Mouse (Mus musculus) kidney, postnatal 4 days (tissue): Measurements from ENCODE around the gene Gpr176.
"Not testable (repeated sequence)": the region's sequence is repeated elsewhere in the genome, so short reads cannot be mapped to it uniquely, and the experiment has no call there.

Source experiments
- DNase-seq, 2 experiments: peaks; one replicate each; pipeline ENCODE4 v3.0.0; 2021; ENCODE audit warnings: mixed read lengths in 2 of 2

Gene Gpr176

GRCm38 (mm10) chr2:118298601-118299000, 74.6 kb downstream of the Gpr176 start:
- no peak for DNase-seq

DNA sequence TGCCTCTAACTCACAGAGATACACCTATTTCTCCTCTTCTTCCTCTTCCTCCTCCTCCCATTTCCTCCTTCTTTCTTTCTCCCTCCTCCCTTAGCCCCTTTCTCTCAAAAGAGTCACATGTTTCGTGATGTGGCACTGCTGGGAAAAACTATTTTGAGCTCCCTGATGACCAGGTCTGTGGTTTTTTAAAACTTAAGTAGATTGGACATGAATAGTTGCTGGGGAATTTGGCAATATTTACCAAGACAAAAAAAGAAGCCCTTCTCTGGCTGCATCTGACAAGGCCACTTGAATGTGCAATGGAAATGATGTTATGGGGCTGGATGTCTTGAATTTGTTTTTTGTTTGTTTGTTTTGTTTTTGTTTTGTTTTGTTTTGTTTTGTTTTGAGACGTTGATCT, 75.3 kb downstream of the Gpr176 start:
- DNase-seq = no peak

DNA sequence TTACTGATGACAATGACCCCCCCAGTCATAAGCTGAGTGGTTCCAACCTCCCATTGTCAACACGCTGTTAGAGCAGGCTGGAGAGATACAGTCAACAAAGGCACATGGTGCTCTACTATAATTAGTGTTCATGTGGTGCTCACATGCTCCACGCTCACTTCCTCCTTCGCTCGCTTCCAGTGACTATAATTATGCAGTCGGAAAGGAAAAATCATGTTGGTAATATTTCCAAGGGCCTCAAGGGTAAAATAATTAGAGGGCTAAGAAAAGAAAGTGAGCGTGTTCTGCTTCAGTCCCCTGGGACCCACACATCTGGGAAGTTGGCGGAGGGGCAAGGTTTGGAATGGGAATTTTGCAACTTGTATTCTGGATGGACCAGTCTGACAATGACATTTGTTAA, 77.7 kb downstream of the Gpr176 start:
- DNase-seq = peak in 1 of 2 experiments; percentile 6

DNA sequence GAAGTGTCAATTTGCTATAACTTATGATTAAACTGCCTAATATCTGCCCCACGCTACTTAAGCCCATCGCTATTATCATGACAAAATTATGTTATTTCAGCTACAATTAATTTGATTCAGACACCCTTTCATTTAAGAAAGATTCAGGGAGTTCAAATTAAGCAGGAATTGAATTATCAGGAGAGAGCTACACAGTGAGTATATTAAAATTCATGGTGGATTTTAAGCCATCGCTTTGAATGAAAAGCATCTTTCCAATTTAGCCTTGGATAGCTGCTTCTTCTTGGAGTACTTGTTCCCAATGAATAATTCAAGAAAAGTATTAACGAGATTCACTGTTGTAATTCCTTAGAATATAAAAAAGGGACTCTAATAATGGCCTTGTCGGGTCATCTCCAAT, 79.6 kb downstream of the Gpr176 start:
- DNase-seq = no peak

DNA sequence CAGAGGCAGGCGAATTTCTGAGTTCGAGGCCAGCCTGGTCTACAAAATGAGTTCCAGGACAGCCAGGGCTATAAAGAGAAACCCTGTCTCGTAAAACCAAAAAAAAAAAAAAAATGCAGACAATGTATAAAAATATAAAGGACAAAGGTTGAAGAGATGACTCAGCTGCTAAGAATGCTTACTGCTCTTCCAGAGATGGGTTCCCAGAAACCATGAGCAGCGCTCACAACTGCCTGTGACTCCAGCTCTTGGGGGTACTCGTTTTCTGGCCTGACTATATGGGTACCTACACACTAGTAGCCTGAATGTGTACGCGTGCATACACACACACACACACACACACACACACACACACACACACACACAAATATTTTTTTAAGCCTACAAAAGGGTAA, 84.2 kb downstream of the Gpr176 start:
- DNase-seq = not testable (repeated sequence)

DNA sequence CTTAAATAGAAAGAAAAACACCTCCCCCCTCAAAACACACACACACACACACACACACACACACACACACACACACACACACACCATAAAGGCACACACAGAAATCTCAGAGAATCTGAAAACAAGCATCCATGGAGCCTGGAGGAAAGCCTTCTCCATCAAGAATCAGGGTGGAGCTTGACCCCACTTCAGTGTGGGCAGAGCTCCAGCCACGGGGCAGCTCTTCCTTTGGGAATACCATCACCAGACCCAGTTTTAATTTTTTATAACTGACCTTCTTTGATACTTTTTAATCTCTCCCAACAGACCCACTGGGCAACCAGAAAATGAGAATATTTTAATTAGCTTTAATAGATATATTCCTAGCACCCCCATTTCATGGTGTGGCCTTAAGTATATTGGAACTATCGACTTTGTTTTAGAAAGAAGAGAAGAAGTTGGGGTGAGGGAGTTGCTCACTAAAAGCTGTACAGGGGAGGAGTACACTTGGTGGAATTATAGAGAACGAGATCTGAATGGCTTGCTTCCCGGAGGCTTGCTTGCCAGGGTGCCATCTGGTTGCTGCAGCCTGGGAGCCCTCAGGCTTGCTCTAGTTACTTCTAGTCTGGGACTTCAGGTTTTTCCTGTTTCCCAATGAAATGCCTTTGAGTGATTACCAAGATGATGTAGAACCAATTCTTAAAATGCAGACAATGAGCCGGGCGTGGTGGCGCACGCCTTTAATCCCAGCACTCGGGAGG, 84.7 kb downstream of the Gpr176 start:
- no peak for DNase-seq

DNA sequence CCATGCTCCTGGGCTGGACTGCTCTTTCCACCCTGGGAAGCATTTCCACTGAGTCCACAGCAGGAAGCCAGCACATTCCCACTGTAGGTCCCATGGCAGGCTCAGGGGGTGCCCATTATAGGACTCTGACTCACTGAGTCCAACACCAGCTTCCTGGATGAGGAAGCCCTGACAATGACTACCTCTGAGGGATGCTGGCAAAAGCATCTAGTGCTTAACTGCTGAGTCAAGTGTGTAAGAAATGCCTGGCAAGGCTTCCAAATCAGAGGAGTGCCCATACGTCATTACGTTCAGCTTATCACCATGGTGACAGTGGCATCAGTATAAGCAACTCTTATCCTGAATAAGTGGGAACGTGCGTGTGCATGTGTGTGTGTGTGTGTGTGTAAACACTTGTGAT, 85.5 kb downstream of the Gpr176 start:
- DNase-seq = no peak

DNA sequence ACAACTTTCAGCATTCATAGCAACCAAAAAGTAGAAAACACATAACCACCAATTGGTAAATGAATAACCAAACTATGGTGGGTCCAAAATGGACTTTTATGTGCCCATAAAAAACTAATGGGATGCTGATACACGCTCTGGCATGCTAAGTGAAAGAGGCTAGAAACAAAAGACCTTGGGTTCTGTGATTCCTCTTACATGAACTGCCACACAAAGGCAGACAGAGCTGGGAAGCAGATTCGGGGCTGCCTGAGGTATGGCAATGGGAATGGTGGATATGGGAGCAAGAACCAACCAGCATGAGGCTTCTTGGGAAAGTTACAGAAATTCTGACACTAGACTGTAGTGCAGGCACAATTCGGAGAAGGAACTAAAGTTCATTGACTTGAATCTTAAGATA, 90.8 kb downstream of the Gpr176 start:
- peak in 1 of 2 experiments; percentile 12 for DNase-seq

DNA sequence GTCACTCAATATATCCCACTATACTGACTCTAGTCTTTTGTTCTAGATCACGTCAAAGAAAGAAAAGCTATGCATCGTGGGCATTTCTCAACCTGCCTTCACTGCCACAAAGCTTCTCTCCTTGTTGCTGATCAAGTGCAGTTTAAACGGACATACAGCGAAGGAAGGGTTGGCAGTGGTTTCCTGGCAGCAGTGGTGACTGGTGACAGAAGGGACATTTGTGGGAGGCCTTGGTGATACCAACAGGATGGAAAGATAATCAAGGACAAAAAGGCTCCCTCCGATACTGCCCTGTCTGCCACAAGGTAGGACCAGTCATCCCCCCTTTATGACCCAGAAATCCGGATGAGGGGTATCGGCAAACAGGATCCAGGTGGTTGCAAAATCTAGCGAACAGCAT, 95.0 kb downstream of the Gpr176 start:
- no peak for DNase-seq

DNA sequence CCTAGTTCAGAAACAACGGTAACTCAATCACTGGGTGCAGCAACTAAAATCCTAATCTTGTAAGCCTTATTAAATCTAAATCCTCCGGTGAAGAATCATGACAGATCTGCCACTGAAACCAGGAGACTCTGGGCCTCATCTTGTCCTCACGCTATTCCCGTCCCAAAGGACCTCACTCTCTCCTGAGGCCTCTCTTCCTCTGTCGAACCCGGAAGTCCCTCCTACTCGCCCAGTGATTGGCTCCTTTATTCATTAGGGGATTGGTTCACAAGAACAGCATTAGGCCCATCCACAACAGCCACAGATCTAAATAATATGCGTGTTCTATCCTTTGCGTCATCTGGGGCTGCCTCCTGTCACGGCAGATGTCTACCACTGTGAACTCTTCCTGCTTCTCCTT, 101.6 kb downstream of the Gpr176 start:
- no peak for DNase-seq

DNA sequence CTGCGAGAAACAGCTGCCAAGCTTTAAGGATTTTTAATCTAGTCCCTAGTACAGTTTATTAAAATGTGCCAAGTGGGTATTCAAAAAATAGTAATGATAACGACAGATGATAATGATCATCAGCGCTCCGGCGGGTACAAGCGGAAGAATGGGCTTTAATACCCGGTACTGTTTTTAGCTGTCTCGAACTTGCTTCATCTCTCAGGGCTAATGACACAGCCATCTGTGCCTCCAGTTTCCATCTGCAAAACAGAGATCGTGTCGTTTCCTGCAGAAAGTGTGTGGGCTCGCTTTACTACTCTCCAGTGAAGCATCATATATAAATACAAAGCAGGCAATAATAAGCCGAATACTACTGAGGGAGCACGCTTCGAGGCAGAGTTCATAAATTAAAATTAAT, 103.0 kb downstream of the Gpr176 start:
- no peak for DNase-seq

GRCm38 (mm10) chr2:118263914-118264201, 109.4 kb downstream of the Gpr176 start:
- no peak for DNase-seq

DNA sequence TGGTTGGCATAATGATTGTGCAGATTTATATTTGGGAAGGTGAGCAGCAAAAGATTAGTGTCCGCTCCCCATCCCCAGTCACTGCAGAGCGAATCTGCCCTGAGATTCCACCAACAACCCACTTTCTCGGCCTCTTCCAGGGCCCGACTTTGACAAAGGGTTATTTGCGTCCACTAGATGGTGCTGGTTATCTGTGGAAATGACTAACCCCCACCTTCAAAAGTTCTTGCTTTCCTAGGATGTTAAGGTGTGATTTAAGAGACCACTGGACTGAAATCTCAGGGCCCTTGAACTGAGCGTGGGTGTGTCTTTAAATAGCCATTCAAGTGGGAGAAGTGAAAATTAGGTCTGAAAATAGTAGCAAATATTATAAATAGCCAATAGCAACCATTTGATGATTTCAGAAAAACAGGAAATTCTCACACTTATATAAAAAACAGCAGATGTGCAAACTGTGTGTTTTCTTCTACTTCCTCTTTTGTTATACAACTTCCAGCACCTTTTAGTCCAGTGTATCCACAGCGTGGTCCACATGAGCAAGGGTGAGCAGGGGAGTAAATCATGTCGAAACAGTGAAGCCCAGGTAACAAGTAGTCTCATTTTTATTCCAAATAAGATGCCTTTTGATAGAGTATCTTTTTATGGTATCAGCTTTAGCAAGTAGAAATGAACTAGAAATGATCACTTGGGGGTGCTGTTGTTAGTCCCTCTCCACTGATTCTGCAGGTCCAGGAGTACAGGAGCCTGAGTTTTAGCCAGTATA, 109.9 kb downstream of the Gpr176 start:
- DNase-seq = peak; percentile 54 to 63

DNA sequence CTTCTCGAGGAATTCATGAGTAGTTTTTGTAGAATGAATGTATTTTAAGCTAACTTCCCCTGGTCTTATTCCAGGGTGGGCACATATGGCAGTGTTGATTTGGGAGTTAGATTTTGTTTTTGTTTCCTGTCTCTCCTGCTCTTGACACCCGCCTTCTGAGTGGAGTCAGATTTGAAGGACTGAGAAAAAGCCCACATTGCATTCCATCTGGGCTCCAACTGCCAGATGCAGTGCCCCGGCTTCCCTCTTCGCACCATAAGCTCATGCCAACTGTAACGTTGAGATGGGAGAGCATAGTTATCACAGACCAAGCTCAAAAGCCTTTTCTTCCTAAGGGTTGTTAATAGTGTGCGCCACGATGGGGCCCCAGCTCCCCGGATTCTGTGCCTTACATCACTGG, 110.5 kb downstream of the Gpr176 start:
- no peak for DNase-seq

DNA sequence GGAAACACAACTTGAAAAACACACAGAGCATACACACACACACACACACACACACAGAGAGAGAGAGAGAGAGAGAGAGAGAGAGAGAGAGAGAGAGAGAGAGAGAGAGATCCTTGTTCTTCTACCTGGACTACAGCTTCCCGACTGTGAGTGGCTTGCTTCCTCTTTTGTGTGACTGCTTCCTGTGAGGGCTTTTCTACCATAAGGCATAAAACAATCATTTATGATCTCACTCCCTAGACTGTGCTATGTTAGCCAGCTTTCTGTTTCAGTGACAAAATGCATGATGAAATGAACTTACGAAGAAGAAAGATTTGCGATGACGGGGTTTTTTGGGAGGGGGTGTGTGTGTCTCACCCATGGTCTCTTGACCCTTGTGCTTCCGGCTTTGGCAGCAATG, 113.5 kb downstream of the Gpr176 start:
- DNase-seq = no peak

GRCm38 (mm10) chr2:118257094-118257493, 116.1 kb downstream of the Gpr176 start:
- DNase-seq = peak in 1 of 2 experiments; percentile 20

- DNase-seq = peak; percentile 84 to 91
Measured at GRCm38 (mm10) chr2:118256621-118257053, 116.6 kb downstream of the Gpr176 start, which contains the start of gene Fsip1. Gene Fsip1, minus strand, starts transcription at chr2:118256966.

- DNase-seq = peak; percentile 17 to 32
Measured at GRCm38 (mm10) chr2:118254516-118254915, 118.7 kb downstream of the Gpr176 start.

- DNase-seq = no peak
Measured at GRCm38 (mm10) chr2:118248966-118249365, 124.3 kb downstream of the Gpr176 start.

- peak in 1 of 2 experiments; percentile 34 for DNase-seq
Measured at GRCm38 (mm10) chr2:118248016-118248415, 125.2 kb downstream of the Gpr176 start.

GRCm38 (mm10) chr2:118245914-118246313, 127.3 kb downstream of the Gpr176 start:
- DNase-seq = peak; percentile 87 to 88

GRCm38 (mm10) chr2:118236196-118236595, 137.0 kb downstream of the Gpr176 start:
- no peak for DNase-seq

DNA sequence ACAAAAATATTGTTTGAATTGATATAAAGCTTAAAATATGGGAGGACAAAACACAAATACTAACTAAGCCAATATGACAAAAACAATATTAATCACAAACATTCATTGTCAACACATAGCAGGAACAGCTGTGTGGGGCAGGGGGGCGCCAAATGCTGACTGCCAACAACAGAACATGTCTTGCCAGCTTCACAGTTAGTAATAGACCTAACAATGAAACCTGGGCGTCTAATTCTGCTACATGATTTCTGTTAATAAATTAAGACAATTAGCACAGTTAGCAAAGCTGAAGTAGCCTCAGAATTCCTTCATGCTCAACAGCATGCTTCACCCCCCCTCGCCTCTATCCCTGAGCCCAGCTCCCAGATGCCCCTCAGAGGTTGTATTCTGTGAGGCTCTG, 137.6 kb downstream of the Gpr176 start:
- no peak for DNase-seq

- no peak for DNase-seq
Measured at GRCm38 (mm10) chr2:118230544-118230943, 142.7 kb downstream of the Gpr176 start.
